Mouse (Mus musculus) lung, postnatal 0 days (tissue): Measurements from ENCODE around the gene Rab20. TPM values are rescaled to one million over a fixed set of nuclear protein-coding genes. Genes with fewer than 3 reads are reported as not detected.
A peak's percentile ranks its signal among the peaks of the same experiment; 100 is the strongest.

Experiments
- ATAC-seq: fragments of 200-750 bp; cut with Nextera tagmentation; 2 replicates; pipeline ENCODE4 v1.8.0; 2017; ENCODE audit warnings: moderate library complexity
- DNase-seq: peaks from one replicate; pipeline ENCODE4 v3.0.0-alpha.2; 2016; ENCODE audit warnings: low spot score
- H3K27ac ChIP-seq: fragments of 300-500 bp; sonication (generic); 2 replicates; pipeline ENCODE4 v1.5.1; 2014; ENCODE audit warnings: antibody characterized with exemption, mild to moderate bottlenecking, low read length, mixed read lengths
- H3K27me3 ChIP-seq: fragments of 300-500 bp; sonication (generic); replicated peaks from 2 replicates; pipeline ENCODE4 v1.6.1; 2014; ENCODE audit warnings: low read length, mixed read lengths; ENCODE audit not compliant: insufficient read depth
- H3K36me3 ChIP-seq: fragments of 300-500 bp; sonication (generic); 2 replicates; pipeline ENCODE4 v1.6.1; 2014; ENCODE audit warnings: low read length, mixed read lengths; ENCODE audit not compliant: insufficient read depth
- H3K4me1 ChIP-seq: fragments of 300-500 bp; sonication (generic); 2 replicates; pipeline ENCODE4 v1.6.1; 2014; ENCODE audit warnings: antibody characterized with exemption, low read depth, low read length, mixed read lengths; ENCODE audit not compliant: insufficient read depth
- H3K4me2 ChIP-seq: fragments of 300-500 bp; sonication (generic); replicated peaks from 2 replicates; pipeline ENCODE4 v1.6.1; 2014; ENCODE audit warnings: low read depth, mild to moderate bottlenecking, low read length, moderate library complexity, mixed read lengths
- H3K4me3 ChIP-seq: fragments of 300-500 bp; sonication (generic); 2 replicates; pipeline ENCODE4 v1.5.1; 2014; ENCODE audit warnings: low read depth, low read length
- H3K9ac ChIP-seq: fragments of 300-500 bp; sonication (generic); replicated peaks from 2 replicates; pipeline ENCODE4 v1.6.1; 2014; ENCODE audit warnings: low read depth, mild to moderate bottlenecking
- H3K9me3 ChIP-seq: fragments of 300-500 bp; sonication (generic); 2 replicates; pipeline ENCODE4 v1.6.1; 2016; ENCODE audit warnings: low read length, mixed read lengths
- CTCF ChIP-seq: IDR thresholded peaks from 2 replicates; pipeline ENCODE4 v1.5.1; 2016; ENCODE audit warnings: antibody characterized with exemption, mild to moderate bottlenecking
- EP300 ChIP-seq: IDR thresholded peaks from 2 replicates; pipeline ENCODE4 v1.6.1; 2016; ENCODE audit warnings: antibody characterized with exemption, mild to moderate bottlenecking, control low read depth
- WGBS: fragments of 180-500 bp; shearing (Covaris S2); extraction: QIAGEN DNeasy Blood & Tissue Kit; methylation state at CpG from one replicate; pipeline ENCODE4 v1.1.7; 2014; 5-methylcytosine and 5-hydroxymethylcytosine counted together
- polyA plus RNA-seq: library from polyadenylated mRNA; unstranded; fragments of >200 nt; fragmentation: Nextera tagmentation; extraction: Ambion mirVana; gene quantifications from 2 replicates; pipeline ENCODE4 v1.2.1, GENCODE M21; 2015

The Rab20 gene
- polyA plus RNA-seq, 1 experiment from 2014 or later = 17.8 TPM

DNA sequence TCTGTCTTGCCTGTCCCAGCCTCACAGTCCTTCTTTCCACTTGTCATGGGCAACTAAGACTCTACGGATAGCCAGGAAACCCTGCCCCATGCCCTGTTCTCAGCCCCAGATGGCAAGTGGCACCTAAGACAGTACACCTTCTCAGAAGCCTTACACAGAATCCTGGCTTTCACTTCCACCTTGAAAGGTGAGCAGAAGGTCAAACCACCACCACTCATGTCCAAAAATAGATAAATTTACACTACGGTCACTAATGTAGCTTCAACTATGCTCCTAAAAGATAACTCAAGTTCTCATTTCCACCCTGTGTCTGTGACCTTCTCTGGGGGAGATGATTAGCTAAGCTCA lies 15.0 kb downstream of the Rab20 start:
- Histone ChIP-seq H3K27ac (no peak overlapping the region), H3K4me1 (peaks cover 5% of the 10 kb centered on the region; the same call in 1 of the 2 replicates), H3K4me2 (no peak overlapping the region), H3K9ac (no peak overlapping the region), H3K27me3 (no peaks in the 10 kb centered on the region), H3K4me3 (no peak overlapping the region), H3K9me3 (no peaks in the 10 kb centered on the region), H3K36me3 (no peaks in the 10 kb centered on the region)
- ATAC-seq (no peak), DNase-seq (peak; percentile 24)
- no peak for TF ChIP-seq CTCF
- TF ChIP-seq EP300 = no peak
- 77% methylated on average over 2 of the region's 2 CpGs for WGBS

DNA sequence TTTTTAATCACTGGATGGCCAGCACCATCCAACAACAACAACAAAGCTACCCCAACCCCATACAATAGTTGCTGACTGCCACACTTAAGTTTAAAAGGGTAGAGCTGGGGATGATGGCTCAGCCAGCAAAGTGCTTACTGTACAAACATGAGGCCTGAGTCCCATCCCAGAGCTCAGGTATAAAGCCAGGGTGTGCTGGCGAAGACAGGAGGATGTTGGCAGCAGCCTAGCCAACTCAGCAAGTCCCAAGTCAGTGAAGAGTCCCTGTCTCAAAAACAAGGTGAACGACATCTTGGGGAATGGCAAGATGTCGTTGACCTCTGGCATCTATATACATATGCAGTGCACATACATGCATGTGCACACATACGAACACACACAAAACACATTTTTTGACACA lies 15.9 kb downstream of the Rab20 start:
- no peak for TF ChIP-seq EP300
- no peak for TF ChIP-seq CTCF
- Histone ChIP-seq H3K9me3 (no peaks in the 10 kb centered on the region), H3K27ac (no peak overlapping the region), H3K27me3 (no peaks in the 10 kb centered on the region), H3K9ac (no peak overlapping the region), H3K4me2 (no peak overlapping the region), H3K4me1 (peaks cover 8% of the 10 kb centered on the region; the same call in 1 of the 2 replicates), H3K4me3 (no peak overlapping the region), H3K36me3 (no peaks in the 10 kb centered on the region)
- WGBS = 88% methylated on average over 4 of the region's 4 CpGs
- DNase-seq = no peak
- ATAC-seq = no peak

- H3K27me3 ChIP-seq = no peaks in the 10 kb centered on the region
- no peak overlapping the region for H3K9ac ChIP-seq
- H3K9me3 ChIP-seq = no peaks in the 10 kb centered on the region
- H3K27ac ChIP-seq = no peak overlapping the region
- no peak overlapping the region for H3K4me3 ChIP-seq
- H3K4me1 ChIP-seq = peaks cover 10% of the 10 kb centered on the region; the same call in 1 of the 2 replicates
- TF ChIP-seq EP300 (no peak), CTCF (no peak)
- 54% methylated on average over 2 of the region's 2 CpGs for WGBS
- H3K36me3 ChIP-seq = no peaks in the 10 kb centered on the region
- ATAC-seq = no peak
- DNase-seq = no peak
- no peak overlapping the region for H3K4me2 ChIP-seq
Measured at GRCm38 (mm10) chr8:11461847-11462246, 16.7 kb downstream of the Rab20 start.

GRCm38 (mm10) chr8:11460934-11461333 lies 17.6 kb downstream of the Rab20 start:
- H3K27ac ChIP-seq = no peak overlapping the region
- no peak overlapping the region for H3K9ac ChIP-seq
- H3K36me3 ChIP-seq = no peaks in the 10 kb centered on the region
- H3K4me2 ChIP-seq = no peak overlapping the region
- no peak for TF ChIP-seq EP300
- no peak for TF ChIP-seq CTCF
- H3K4me3 ChIP-seq = no peak overlapping the region
- peaks cover 10% of the 10 kb centered on the region; the same call in 1 of the 2 replicates for H3K4me1 ChIP-seq
- DNase-seq = no peak
- no peak for ATAC-seq
- WGBS = 14% methylated on average over 2 of the region's 2 CpGs
- H3K9me3 ChIP-seq = no peaks in the 10 kb centered on the region
- no peaks in the 10 kb centered on the region for H3K27me3 ChIP-seq

DNA sequence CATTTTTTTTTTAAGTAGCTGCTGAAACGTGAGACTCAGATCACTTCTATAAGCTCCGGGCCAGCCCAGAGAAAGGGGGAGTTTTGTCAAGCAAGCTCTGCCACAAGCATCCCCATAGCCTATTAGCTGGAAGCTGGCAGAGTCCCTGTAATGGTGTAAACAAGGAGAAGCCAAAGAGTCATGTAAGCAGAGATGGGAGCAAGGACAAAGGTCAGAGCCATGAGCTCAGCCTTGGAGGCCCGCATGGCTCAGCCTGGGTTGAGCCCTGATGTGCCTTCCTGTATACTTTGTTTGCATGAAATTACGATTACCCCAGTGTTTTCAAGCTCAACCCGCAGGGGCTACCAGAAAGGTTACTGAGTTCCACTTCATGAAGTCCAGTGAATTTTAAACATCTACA lies 19.5 kb downstream of the Rab20 start:
- H3K4me1 ChIP-seq = peaks cover 10% of the 10 kb centered on the region; the same call in 1 of the 2 replicates
- ATAC-seq = peak; percentile 20; the same call in 1 of the 2 replicates
- H3K27me3 ChIP-seq = no peaks in the 10 kb centered on the region
- H3K4me2 ChIP-seq = no peak overlapping the region
- no peaks in the 10 kb centered on the region for H3K36me3 ChIP-seq
- H3K9ac ChIP-seq = no peak overlapping the region
- peak overlapping the region; percentile 54; the same call in 1 of the 2 replicates for H3K27ac ChIP-seq
- 17% methylated on average over 5 of the region's 5 CpGs for WGBS
- TF ChIP-seq EP300 (no peak), CTCF (no peak)
- H3K9me3 ChIP-seq = no peaks in the 10 kb centered on the region
- DNase-seq = no peak
- no peak overlapping the region for H3K4me3 ChIP-seq

GRCm38 (mm10) chr8:11457981-11458836 lies 20.3 kb downstream of the Rab20 start:
- 27% methylated on average over 11 of the region's 12 CpGs for WGBS
- Histone ChIP-seq H3K27me3 (no peaks in the 10 kb centered on the region), H3K4me2 (no peak overlapping the region), H3K27ac (peak overlapping the region; percentile 54; the same call in 1 of the 2 replicates), H3K9ac (no peak overlapping the region), H3K4me3 (no peak overlapping the region), H3K4me1 (peaks cover 10% of the 10 kb centered on the region; the same call in 1 of the 2 replicates), H3K9me3 (no peaks in the 10 kb centered on the region), H3K36me3 (no peaks in the 10 kb centered on the region)
- DNase-seq = peak; percentile 39
- peak; percentile 30 for ATAC-seq
- TF ChIP-seq CTCF = no peak
